Mouse (Mus musculus) gastrocnemius, adult 18-20 months (tissue): Measurements from ENCODE around the gene Prkn. TPM values are rescaled to one million over a fixed set of nuclear protein-coding genes. Genes with fewer than 3 reads are reported as not detected.

ENCODE experiments used
- DNase-seq: peaks from one replicate; pipeline ENCODE4 v3.0.0; 2021; ENCODE audit warnings: low spot score
- long read RNA-seq, 2 experiments: library from polyadenylated mRNA; stranded (forward); transcript quantifications; one replicate each; pipeline ENCODE4 v2.0.0; 2021
- total RNA-seq, 2 experiments: library from RNA; stranded (reverse); gene quantifications; 2 replicates each; pipeline ENCODE4 v1.2.3; 2021

Prkn gene
- total RNA-seq, result 10 to 100 TPM; 23.1 to 23.8 TPM
- long read RNA-seq, experiment 1, partial matches to known transcripts, result 2 of 3 reads
- long read RNA-seq, experiment 1, other reads (novel, unspliced or antisense), result 1 of 3 reads
- long read RNA-seq, experiment 2, partial matches to known transcripts, result 1 of 6 reads
- long read RNA-seq, experiment 2, other reads (novel, unspliced or antisense), result 5 of 6 reads

GRCm38 (mm10) chr17:10840148-10840707 lies at the start of gene Prkn, which contains the start of gene Pacrg:
TSS of gene Prkn (plus strand) at chr17:10840384.
TSS of gene Pacrg (minus strand) at chr17:10840311.
- peak; percentile 99 for DNase-seq

- DNase-seq, result no peak
Observed at GRCm38 (mm10) chr17:10791661-10792060, 48.5 kb upstream of the Prkn start.

- no peak for DNase-seq
Observed at GRCm38 (mm10) chr17:10806692-10807091, 33.5 kb upstream of the Prkn start.

- no peak for DNase-seq
Observed at GRCm38 (mm10) chr17:10807261-10807998, 32.8 kb upstream of the Prkn start.

GRCm38 (mm10) chr17:10808571-10808970 lies 31.6 kb upstream of the Prkn start:
- no peak for DNase-seq

- DNase-seq, result no peak
Observed at GRCm38 (mm10) chr17:10818971-10819370, 21.2 kb upstream of the Prkn start.

- peak; percentile 66 for DNase-seq
Observed at GRCm38 (mm10) chr17:10840731-10841201, 582 bp downstream of the Prkn start.

GRCm38 (mm10) chr17:10854207-10854606 lies 14.0 kb downstream of the Prkn start:
- no peak for DNase-seq

GRCm38 (mm10) chr17:10874208-10875187 lies 34.3 kb downstream of the Prkn start:
- DNase-seq, result no peak

- no peak for DNase-seq
Observed at GRCm38 (mm10) chr17:10878986-10879385, 38.8 kb downstream of the Prkn start.

- no peak for DNase-seq
Observed at GRCm38 (mm10) chr17:10882260-10882659, 42.1 kb downstream of the Prkn start.

- DNase-seq, result no peak
Observed at GRCm38 (mm10) chr17:10887924-10888323, 47.7 kb downstream of the Prkn start.

- no peak for DNase-seq
Observed at GRCm38 (mm10) chr17:10901686-10902228, 61.6 kb downstream of the Prkn start.

GRCm38 (mm10) chr17:10936698-10937097 lies 96.5 kb downstream of the Prkn start:
- DNase-seq, result no peak

GRCm38 (mm10) chr17:10937844-10938243 lies 97.7 kb downstream of the Prkn start:
- DNase-seq, result no peak

- DNase-seq, result no peak
Observed at GRCm38 (mm10) chr17:10938755-10939154, 98.6 kb downstream of the Prkn start.

GRCm38 (mm10) chr17:10946552-10946951 lies 106.4 kb downstream of the Prkn start:
- DNase-seq, result no peak

- DNase-seq, result no peak
Observed at GRCm38 (mm10) chr17:10947614-10948013, 107.4 kb downstream of the Prkn start.

GRCm38 (mm10) chr17:10959066-10959864 lies 119.1 kb downstream of the Prkn start:
- no peak for DNase-seq

GRCm38 (mm10) chr17:10962151-10962550 lies 122.0 kb downstream of the Prkn start:
- DNase-seq, result no peak
